Mouse (Mus musculus): Measurements from ENCODE around the gene Ism1.

- TF ChIP-seq CTCF (IDR thresholded peaks at IDR 0.05; ENCODE audit: borderline replicate concordance, insufficient read depth, low read length), result no peak
- no peak for TF ChIP-seq POLR2A (IDR thresholded peaks at IDR 0.05; ENCODE audit: low read depth, low read length)
These were observed 22.6 kb downstream of the Ism1 start for GRCm38 (mm10) chr2:139700609-139701008.

Data from embryonic fibroblast, embryonic 13.5 days (primary cell).